Mouse (Mus musculus) forebrain, embryonic 14.5 days (tissue): ENCODE results near the gene Asb2. TPM values are rescaled to one million over a fixed set of nuclear protein-coding genes. Genes with fewer than 3 reads are reported as not detected.

ENCODE experiments used
- ATAC-seq: fragments of 200-750 bp; cut with Nextera tagmentation; 2 replicates; pipeline ENCODE4 v1.8.0; 2017; ENCODE audit warnings: mild to moderate bottlenecking, moderate library complexity
- DNase-seq: peaks from one replicate; pipeline ENCODE4 v3.0.0-alpha.2; 2015; ENCODE audit warnings: low spot score
- H3K27ac ChIP-seq: fragments of 300-500 bp; sonication (generic); 2 replicates; pipeline ENCODE4 v1.5.1; 2014; ENCODE audit warnings: low read depth, mild to moderate bottlenecking, control low read depth, low read length, moderate library complexity
- H3K27me3 ChIP-seq: fragments of 300-500 bp; sonication (generic); replicated peaks from 2 replicates; pipeline ENCODE4 v1.6.1; 2014; ENCODE audit warnings: low read length, control low read depth, mixed read lengths; ENCODE audit not compliant: control insufficient read depth, insufficient read depth
- H3K36me3 ChIP-seq: fragments of 300-500 bp; sonication (generic); 2 replicates; pipeline ENCODE4 v1.6.1; 2014; ENCODE audit warnings: low read length, control low read depth; ENCODE audit not compliant: control insufficient read depth, insufficient read depth
- H3K4me1 ChIP-seq: fragments of 300-500 bp; sonication (generic); 2 replicates; pipeline ENCODE4 v1.6.1; 2014; ENCODE audit warnings: antibody characterized with exemption, low read length, control low read depth; ENCODE audit not compliant: control insufficient read depth, insufficient read depth
- H3K4me2 ChIP-seq: fragments of 300-500 bp; sonication (generic); 2 replicates; pipeline ENCODE4 v1.6.1; 2014; ENCODE audit warnings: mild to moderate bottlenecking, control low read depth, low read length
- H3K4me3 ChIP-seq: fragments of 300-500 bp; sonication (generic); 2 replicates; pipeline ENCODE4 v1.5.1; 2014; ENCODE audit warnings: low read depth, low read length, control low read depth
- H3K9ac ChIP-seq: fragments of 300-500 bp; sonication (generic); 2 replicates; pipeline ENCODE4 v1.6.1; 2014; ENCODE audit warnings: mild to moderate bottlenecking, low read length, control low read depth, moderate library complexity
- H3K9me3 ChIP-seq: fragments of 300-500 bp; sonication (generic); replicated peaks from 2 replicates; pipeline ENCODE4 v1.6.1; 2016; ENCODE audit warnings: low read length, control low read depth, mixed read lengths; ENCODE audit not compliant: control insufficient read depth
- WGBS: fragments of 180-500 bp; shearing (Covaris S2); extraction: QIAGEN DNeasy Blood & Tissue Kit; methylation state at CpG from one replicate; pipeline ENCODE4 v1.1.7; 2014; 5-methylcytosine and 5-hydroxymethylcytosine counted together
- polyA plus RNA-seq: library from polyadenylated mRNA; unstranded; fragments of >200 nt; fragmentation: Nextera tagmentation; extraction: Ambion mirVana; gene quantifications from 2 replicates; pipeline ENCODE4 v1.2.1, GENCODE M21; 2014

Asb2 gene
- polyA plus RNA-seq, 1 experiment from 2014 or later = 0.69 TPM

DNA sequence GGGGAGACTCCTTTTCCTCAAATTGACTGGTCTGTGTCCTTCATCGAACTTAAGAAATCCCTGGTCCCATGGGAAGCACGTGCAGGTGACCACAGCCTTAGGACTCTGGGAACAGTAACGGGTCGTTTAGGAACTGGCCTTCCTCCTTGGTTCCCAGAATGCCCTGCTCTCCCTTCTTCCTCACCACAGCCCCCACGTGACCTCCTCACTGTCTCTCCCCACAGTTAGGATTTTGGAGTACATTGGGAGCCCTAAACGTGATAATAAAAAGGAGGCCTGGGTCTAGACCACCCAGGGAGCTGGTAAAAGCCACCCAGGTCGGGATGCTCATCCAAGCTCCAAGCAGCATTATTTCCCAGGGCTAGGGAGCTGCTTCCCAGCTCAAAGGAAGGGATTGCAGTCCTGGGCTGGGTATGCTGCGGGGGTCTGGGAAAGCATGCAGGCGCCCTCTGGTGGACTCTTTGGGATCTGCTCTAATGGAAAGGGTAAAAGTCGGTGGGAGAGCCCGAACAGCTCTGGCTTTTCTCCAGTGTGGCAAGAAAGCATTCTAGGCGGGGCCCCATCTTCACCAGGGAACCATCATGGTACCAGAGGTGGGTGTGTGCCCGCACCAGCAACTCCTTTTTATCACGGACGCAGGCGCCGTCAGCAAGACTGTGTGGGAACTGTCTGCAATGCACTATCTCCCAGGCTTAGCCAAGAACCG is 12.0 kb upstream of the Asb2 start:
- H3K9ac ChIP-seq = no peak overlapping the region
- no peak overlapping the region for H3K4me3 ChIP-seq
- DNase-seq (peak; percentile 83), ATAC-seq (peak; percentile 87)
- H3K36me3 ChIP-seq = no peaks in the 10 kb centered on the region
- 23% methylated on average over 18 of the region's 18 CpGs for WGBS
- 0 out of 2 replicates have a peak overlapping the region, but pooled peaks have one; percentile 12 for H3K4me2 ChIP-seq
- H3K4me1 ChIP-seq = no peaks in the 10 kb centered on the region
- no peaks in the 10 kb centered on the region for H3K27me3 ChIP-seq
- no peak overlapping the region for H3K27ac ChIP-seq
- no peaks in the 10 kb centered on the region for H3K9me3 ChIP-seq

DNA sequence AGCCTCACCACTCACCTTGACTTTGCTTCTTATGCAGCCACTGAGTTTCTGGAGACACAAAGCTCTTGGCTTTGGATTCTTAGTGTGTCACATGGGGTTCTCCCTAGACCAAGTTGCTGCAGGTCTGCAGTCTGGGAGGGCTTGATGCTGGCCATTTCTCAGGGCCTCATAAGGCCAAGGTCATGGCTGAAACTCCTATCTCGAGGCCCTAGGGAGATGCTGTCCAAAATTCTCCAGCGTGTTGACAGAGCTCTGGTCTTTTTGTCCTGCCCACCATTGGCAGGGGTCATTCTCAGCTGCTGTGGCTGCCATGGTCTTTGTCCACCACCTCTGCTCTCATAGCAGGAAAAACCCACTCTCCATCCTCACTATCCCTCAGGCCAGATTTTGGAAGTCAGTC is 11.4 kb upstream of the Asb2 start:
- H3K4me3 ChIP-seq = no peak overlapping the region
- H3K36me3 ChIP-seq = no peaks in the 10 kb centered on the region
- ATAC-seq (no peak), DNase-seq (no peak)
- 82% methylated on average over 2 of the region's 2 CpGs for WGBS
- no peak overlapping the region for H3K9ac ChIP-seq
- no peaks in the 10 kb centered on the region for H3K27me3 ChIP-seq
- H3K27ac ChIP-seq = no peak overlapping the region
- no peaks in the 10 kb centered on the region for H3K4me1 ChIP-seq
- H3K4me2 ChIP-seq = no peak overlapping the region
- H3K9me3 ChIP-seq = no peaks in the 10 kb centered on the region

DNA sequence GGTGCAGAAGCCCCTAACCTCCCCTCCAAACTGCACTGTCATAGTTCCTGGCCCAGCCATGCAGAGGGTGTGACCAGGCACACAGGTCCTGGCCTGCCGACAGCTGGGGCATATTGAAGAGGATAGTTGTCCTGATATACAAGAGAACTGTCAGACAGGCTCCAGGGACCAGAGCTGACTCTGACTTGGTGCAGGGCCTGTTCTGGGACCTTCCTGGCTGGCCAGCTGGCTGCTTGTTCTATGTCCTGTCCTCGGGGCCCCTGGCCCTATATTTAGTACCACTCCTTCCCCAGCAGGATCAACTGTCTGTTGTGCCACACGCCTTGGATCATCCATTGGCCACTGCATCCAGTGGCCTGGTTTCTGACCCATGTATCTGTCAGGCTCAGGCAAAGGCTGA is 6.5 kb upstream of the Asb2 start:
- no peak for ATAC-seq
- 83% methylated on average over 3 of the region's 3 CpGs for WGBS

DNA sequence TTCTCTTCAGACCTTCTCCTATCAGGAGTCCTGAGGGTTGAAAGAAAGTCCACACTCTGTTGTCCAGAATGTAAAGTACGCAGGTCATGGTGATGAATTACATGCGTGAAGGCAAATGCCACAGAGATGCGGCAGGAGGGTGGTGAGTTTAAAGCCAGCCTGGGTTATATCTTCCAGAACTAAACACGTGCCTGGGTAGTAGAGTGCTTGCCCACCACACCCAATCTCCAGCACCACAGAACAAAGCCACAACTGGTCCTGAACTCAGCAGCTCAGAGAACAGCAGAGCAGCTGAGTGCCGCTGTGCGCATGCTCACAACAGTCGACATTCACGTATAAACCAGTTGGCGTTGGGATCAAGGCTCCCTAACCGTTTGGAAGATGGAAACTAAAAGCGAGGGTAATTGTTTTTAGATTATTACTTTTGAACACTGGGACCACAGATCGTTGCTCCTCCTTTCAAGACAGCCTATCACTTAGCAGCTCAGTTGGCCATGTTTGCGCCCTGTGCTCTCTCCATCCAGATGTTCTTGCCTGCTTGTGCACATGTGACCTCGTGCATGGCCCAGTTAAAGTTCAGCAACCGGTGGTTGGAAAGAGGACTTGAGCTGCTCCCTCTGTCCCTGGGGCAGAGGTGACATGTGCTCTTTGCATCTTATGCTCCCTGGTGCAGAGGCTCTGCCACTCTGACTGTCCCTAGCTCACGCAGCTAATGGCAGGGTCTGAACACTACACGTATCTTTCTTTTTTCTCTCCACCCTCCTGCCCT is 5.9 kb upstream of the Asb2 start:
- H3K9me3 ChIP-seq = no peaks in the 10 kb centered on the region
- ATAC-seq = no peak
- WGBS = 87% methylated on average over 17 of the region's 17 CpGs

More for the DNA sequence above, 6.5 kb upstream of the Asb2 start:
- Histone ChIP-seq H3K4me1 (no peaks in the 10 kb centered on the region), H3K9ac (no peak overlapping the region), H3K36me3 (no peaks in the 10 kb centered on the region), H3K4me2 (no peak overlapping the region), H3K4me3 (no peak overlapping the region), H3K9me3 (no peaks in the 10 kb centered on the region), H3K27ac (no peak overlapping the region), H3K27me3 (no peaks in the 10 kb centered on the region)
- DNase-seq = no peak

DNA sequence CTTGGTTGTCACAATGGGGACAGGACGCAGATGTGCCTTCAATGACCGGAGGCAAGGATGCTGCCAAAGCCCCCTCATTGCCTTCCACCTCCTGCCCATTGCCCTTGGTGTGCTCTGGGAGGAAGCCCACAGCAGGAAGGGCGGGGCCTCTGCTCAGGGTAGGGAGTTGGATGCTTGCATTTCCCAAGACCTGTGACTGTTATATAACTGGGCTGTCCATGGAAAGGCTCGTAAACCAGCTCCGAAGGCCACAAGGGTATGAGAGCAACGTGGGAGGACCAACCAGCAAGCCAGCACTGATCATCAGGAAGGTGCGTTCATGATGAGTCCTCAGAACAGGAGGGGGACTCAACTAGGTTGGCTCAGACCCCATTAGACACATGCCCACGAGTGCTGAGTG is 5.0 kb upstream of the Asb2 start:
- H3K9ac ChIP-seq = no peak overlapping the region
- ATAC-seq (no peak), DNase-seq (no peak)
- no peaks in the 10 kb centered on the region for H3K36me3 ChIP-seq
- no peaks in the 10 kb centered on the region for H3K9me3 ChIP-seq
- 86% methylated on average over 8 of the region's 8 CpGs for WGBS
- no peak overlapping the region for H3K27ac ChIP-seq
- no peak overlapping the region for H3K4me3 ChIP-seq
- no peaks in the 10 kb centered on the region for H3K4me1 ChIP-seq
- no peak overlapping the region for H3K4me2 ChIP-seq
- no peaks in the 10 kb centered on the region for H3K27me3 ChIP-seq

More for the DNA sequence above, 5.9 kb upstream of the Asb2 start:
- H3K4me1 ChIP-seq = no peaks in the 10 kb centered on the region
- no peak overlapping the region for H3K27ac ChIP-seq
- H3K9ac ChIP-seq = no peak overlapping the region
- H3K4me2 ChIP-seq = no peak overlapping the region
- no peaks in the 10 kb centered on the region for H3K36me3 ChIP-seq
- DNase-seq = no peak
- H3K27me3 ChIP-seq = no peaks in the 10 kb centered on the region
- H3K4me3 ChIP-seq = no peak overlapping the region

DNA sequence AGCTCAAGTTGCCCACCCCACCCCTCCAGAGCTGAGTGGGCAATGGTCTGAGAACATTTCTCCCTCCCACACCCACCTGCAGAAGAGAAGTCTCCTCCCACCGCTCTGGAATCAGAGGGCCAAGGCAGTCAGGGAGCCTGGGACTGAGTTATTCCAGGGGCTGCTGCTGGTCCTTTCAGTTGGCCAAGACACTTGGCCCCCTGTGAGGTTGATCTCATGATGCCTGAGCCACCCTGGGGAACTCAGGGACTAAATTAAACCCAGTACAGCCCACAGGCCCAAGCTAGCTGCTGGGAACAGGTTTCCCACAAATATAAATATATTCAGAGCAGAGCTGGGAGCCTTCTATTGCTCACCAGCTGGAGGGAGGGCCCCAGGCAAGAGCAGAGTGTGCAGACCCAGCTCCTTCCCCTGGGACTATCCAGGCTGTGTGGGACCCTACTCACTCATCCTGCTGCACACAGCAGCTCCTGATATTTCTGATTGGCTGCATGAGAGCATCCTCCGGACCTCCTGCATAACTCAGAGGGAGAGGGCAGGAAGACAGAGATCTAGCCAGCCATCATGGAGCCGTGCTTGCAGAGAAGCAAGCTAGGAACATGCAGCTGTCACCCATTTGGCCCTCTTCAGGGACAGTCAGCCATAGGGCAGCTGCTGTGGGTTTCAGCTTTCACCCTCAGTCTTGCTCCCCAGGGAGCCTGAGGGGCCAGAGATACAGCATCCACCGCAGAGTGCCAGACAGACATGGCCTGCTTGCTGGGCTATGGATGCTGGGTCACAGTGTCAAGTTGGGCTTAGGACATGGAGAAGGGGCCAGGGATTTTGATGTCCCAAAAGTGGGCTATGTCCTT is 3.4 kb upstream of the Asb2 start:
- Histone ChIP-seq H3K27me3 (no peaks in the 10 kb centered on the region), H3K4me3 (no peak overlapping the region), H3K4me1 (no peaks in the 10 kb centered on the region), H3K36me3 (no peaks in the 10 kb centered on the region), H3K9ac (no peak overlapping the region), H3K4me2 (no peak overlapping the region), H3K9me3 (no peaks in the 10 kb centered on the region), H3K27ac (no peak overlapping the region)
- WGBS = 67% methylated on average over 4 of the region's 4 CpGs
- DNase-seq (no peak), ATAC-seq (no peak)

DNA sequence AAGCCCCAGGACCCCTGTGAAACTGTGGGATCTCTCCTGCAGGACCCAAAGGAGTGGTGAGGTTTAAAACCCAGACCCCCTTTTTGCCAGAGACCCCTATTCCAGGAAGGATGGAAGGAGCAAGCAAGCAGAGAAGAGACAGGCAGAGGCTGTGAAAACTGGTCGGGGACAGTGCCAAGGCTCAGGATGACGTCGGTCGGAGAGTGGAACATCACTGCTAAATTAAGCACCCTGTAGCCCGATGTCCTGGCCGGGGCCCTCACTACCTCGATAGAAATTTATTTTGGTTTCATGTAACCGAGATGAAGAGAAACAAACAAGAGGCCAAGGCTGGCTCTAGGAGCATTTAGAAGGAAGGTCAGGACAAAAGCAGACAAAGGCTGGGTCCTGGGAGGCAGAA is 2.4 kb upstream of the Asb2 start:
- Histone ChIP-seq H3K4me2 (no peak overlapping the region), H3K27me3 (no peaks in the 10 kb centered on the region), H3K4me3 (no peak overlapping the region), H3K9me3 (no peaks in the 10 kb centered on the region), H3K9ac (no peak overlapping the region), H3K27ac (no peak overlapping the region), H3K36me3 (no peaks in the 10 kb centered on the region), H3K4me1 (no peaks in the 10 kb centered on the region)
- whole genome bisulfite sequencing = 82% methylated on average over 8 of the region's 8 CpGs
- ATAC-seq (no peak), DNase-seq (no peak)

DNA sequence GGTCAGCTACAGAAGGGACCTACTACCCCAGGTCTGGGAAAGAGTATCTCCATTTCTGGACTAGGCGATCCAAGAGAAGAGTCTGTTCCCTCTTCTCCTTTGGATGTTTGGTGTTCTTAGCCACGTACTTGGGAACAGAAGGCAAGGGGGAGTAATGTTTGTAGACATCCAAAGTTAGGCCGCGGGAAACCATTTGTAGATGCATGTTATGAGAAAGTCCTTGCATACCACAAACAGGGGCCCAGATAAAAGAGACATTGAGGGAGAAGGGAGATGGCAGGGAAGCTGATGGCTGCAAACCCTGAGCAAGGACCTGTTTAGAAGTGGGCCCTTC is 581 bp upstream of the Asb2 start:
- no peaks in the 10 kb centered on the region for H3K27me3 ChIP-seq
- no peak overlapping the region for H3K27ac ChIP-seq
- H3K4me3 ChIP-seq = no peak overlapping the region
- DNase-seq (no peak), ATAC-seq (no peak)
- H3K4me2 ChIP-seq = no peak overlapping the region
- H3K36me3 ChIP-seq = no peaks in the 10 kb centered on the region
- H3K4me1 ChIP-seq = no peaks in the 10 kb centered on the region
- H3K9me3 ChIP-seq = no peaks in the 10 kb centered on the region
- 80% methylated on average over 4 of the region's 4 CpGs for WGBS
- no peak overlapping the region for H3K9ac ChIP-seq
